Mouse (Mus musculus): ENCODE measurements around the gene Atpaf2. TPM values are rescaled to one million over a fixed set of nuclear protein-coding genes. Genes with fewer than 3 reads are reported as not detected.
A peak's percentile ranks its signal among the peaks of the same experiment; 100 is the strongest.

Atpaf2 gene
- total RNA-seq, 1 experiment from 2014 or later, result 59.5 TPM

GRCm38 (mm10) chr11:60397172-60397571, 21.1 kb downstream of the Atpaf2 start:
- no peak for DNase-seq

GRCm38 (mm10) chr11:60396546-60396945, 21.7 kb downstream of the Atpaf2 start:
- DNase-seq, result peak; percentile 45

- DNase-seq, result no peak
These were observed 26.9 kb downstream of the Atpaf2 start for GRCm38 (mm10) chr11:60391346-60391745.

GRCm38 (mm10) chr11:60387944-60388343, 30.3 kb downstream of the Atpaf2 start:
- no peak for DNase-seq

GRCm38 (mm10) chr11:60385946-60386345, 32.3 kb downstream of the Atpaf2 start:
- DNase-seq, result no peak

- no peak for DNase-seq
These were observed 33.4 kb downstream of the Atpaf2 start for GRCm38 (mm10) chr11:60384762-60385421.

GRCm38 (mm10) chr11:60383518-60383917, 34.7 kb downstream of the Atpaf2 start:
- DNase-seq, result no peak

- no peak for DNase-seq
These were observed 43.8 kb downstream of the Atpaf2 start for GRCm38 (mm10) chr11:60374481-60374880.

- DNase-seq, result no peak
These were observed 47.8 kb downstream of the Atpaf2 start for GRCm38 (mm10) chr11:60370431-60370830.

GRCm38 (mm10) chr11:60369448-60369847, 48.8 kb downstream of the Atpaf2 start:
- DNase-seq, result no peak

GRCm38 (mm10) chr11:60368909-60369308, 49.3 kb downstream of the Atpaf2 start:
- DNase-seq, result no peak

GRCm38 (mm10) chr11:60367256-60367655, 51.0 kb downstream of the Atpaf2 start:
- DNase-seq, result no peak

- DNase-seq, result no peak
These were observed 51.8 kb downstream of the Atpaf2 start for GRCm38 (mm10) chr11:60366239-60367019.

GRCm38 (mm10) chr11:60360631-60361201, 57.5 kb downstream of the Atpaf2 start:
- DNase-seq, result no peak

- DNase-seq, result no peak
These were observed 58.3 kb downstream of the Atpaf2 start for GRCm38 (mm10) chr11:60359936-60360335.

GRCm38 (mm10) chr11:60359138-60359537, 59.1 kb downstream of the Atpaf2 start:
- DNase-seq, result no peak

- peak; percentile 29 for DNase-seq
These were observed 59.7 kb downstream of the Atpaf2 start for GRCm38 (mm10) chr11:60358548-60358947.

- DNase-seq, result no peak
These were observed 61.1 kb downstream of the Atpaf2 start for GRCm38 (mm10) chr11:60357116-60357515.

- DNase-seq, result no peak
These were observed 62.3 kb downstream of the Atpaf2 start for GRCm38 (mm10) chr11:60355952-60356351.

- DNase-seq, result peak; percentile 98
These were observed 65.5 kb downstream of the Atpaf2 start, which contains the start of the genes Tom1l2 and Drc3 for GRCm38 (mm10) chr11:60352559-60353411. TSS of gene Tom1l2 (minus strand) at chr11:60352905. TSS of gene Drc3 (plus strand) at chr11:60353329.

- peak; percentile 37 for DNase-seq
These were observed 66.3 kb downstream of the Atpaf2 start for GRCm38 (mm10) chr11:60351925-60352371.

GRCm38 (mm10) chr11:60351388-60351787, 66.9 kb downstream of the Atpaf2 start:
- DNase-seq, result no peak
